Mouse (Mus musculus): ENCODE measurements around the gene Eml5.

GRCm38 (mm10) chr12:98905466-98905865 is 4.2 kb upstream of the Eml5 start:
- TF ChIP-seq CTCF (IDR thresholded peaks at IDR 0.05; ENCODE audit: extremely low read depth, insufficient read length, insufficient replicate concordance, low read depth, low read length) (no peak), POLR2A (IDR thresholded peaks at IDR 0.05; ENCODE audit: low read depth, low read length) (no peak)
